Mouse (Mus musculus) ES-Bruce4 (cell line): ENCODE results near the gene Tmem140. TPM values are rescaled to one million over a fixed set of nuclear protein-coding genes. Genes with fewer than 3 reads are reported as not detected.

ENCODE experiments used
- H3K27ac ChIP-seq: 2 replicates; pipeline ENCODE4 v1.5.1; 2012; ENCODE audit warnings: low read length, inconsistent platforms; ENCODE audit not compliant: insufficient read depth
- H3K27me3 ChIP-seq: 2 replicates; pipeline ENCODE4 v1.6.1; 2012; ENCODE audit warnings: mild to moderate bottlenecking, low read length, inconsistent platforms; ENCODE audit not compliant: control insufficient read depth, poor library complexity, insufficient read depth, severe bottlenecking
- H3K36me3 ChIP-seq: 2 replicates; pipeline ENCODE4 v1.6.1; 2012; ENCODE audit warnings: inconsistent platforms, mild to moderate bottlenecking, low read length, moderate library complexity; ENCODE audit not compliant: control insufficient read depth, poor library complexity, insufficient read depth, severe bottlenecking
- H3K4me1 ChIP-seq: one replicate; pipeline ENCODE4 v1.8.1; 2011; ENCODE audit warnings: low read length; ENCODE audit not compliant: control insufficient read depth, insufficient read depth
- H3K4me3 ChIP-seq: 2 replicates; pipeline ENCODE4 v1.5.1; 2011; ENCODE audit warnings: low read depth, mild to moderate bottlenecking, low read length
- H3K9ac ChIP-seq: 2 replicates; pipeline ENCODE4 v1.6.1; 2012; ENCODE audit warnings: low read depth, mild to moderate bottlenecking, inconsistent platforms; ENCODE audit not compliant: poor library complexity, severe bottlenecking
- H3K9me3 ChIP-seq: replicated peaks from 2 replicates; pipeline ENCODE4 v1.6.1; 2012; ENCODE audit warnings: mild to moderate bottlenecking, low read length, inconsistent platforms; ENCODE audit not compliant: control insufficient read depth, poor library complexity, insufficient read depth, severe bottlenecking
- CTCF ChIP-seq: IDR thresholded peaks from one replicate; pipeline ENCODE4 v1.8.1; 2011; ENCODE audit warnings: low read depth, low read length
- EP300 ChIP-seq: IDR thresholded peaks from 2 replicates; pipeline ENCODE4 v1.6.1; 2011; ENCODE audit warnings: low read depth, low read length; ENCODE audit not compliant: insufficient read depth
- POLR2A ChIP-seq: IDR thresholded peaks from one replicate; pipeline ENCODE4 v1.8.1; 2011; ENCODE audit warnings: low read length; ENCODE audit not compliant: insufficient read depth
- polyA plus RNA-seq: library from polyadenylated mRNA; stranded (reverse); fragments of >200 nt; gene quantifications from 2 replicates; pipeline ENCODE4 v1.2.4, GENCODE M21; 2011; ENCODE audit warnings: low read depth; ENCODE audit not compliant: missing spikeins, insufficient read depth, insufficient read length

Gene Tmem140
- polyA plus RNA-seq, 1 experiment = 5.4 TPM

DNA sequence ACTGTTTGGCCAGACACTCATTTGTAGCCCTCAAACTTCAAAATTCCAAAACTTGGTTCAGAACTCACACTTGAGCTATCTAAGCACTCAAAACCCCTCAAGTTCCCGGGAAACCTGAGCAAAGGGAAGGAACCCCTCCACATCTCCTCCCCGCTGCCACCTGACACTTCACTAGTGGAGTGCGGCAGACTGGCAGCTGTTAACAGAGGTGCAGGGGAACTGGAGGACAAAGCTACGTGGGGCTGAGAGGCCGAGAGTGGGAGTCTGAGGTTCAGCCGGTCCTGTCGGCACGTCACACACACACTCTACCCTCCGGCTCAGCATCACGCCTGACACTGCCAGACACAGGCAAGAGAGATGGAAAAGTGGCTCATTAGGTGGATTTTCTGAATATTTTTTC is 40.9 kb downstream of the Tmem140 start:
- no peaks in the 10 kb centered on the region for H3K9me3 ChIP-seq
- H3K9ac ChIP-seq = no peak overlapping the region
- H3K4me3 ChIP-seq = no peak overlapping the region
- no peak overlapping the region for H3K27ac ChIP-seq
- H3K27me3 ChIP-seq = no peaks in the 10 kb centered on the region
- H3K36me3 ChIP-seq = peaks cover 23% of the 10 kb centered on the region
- TF ChIP-seq EP300 (no peak), POLR2A (no peak), CTCF (no peak)
- H3K4me1 ChIP-seq = no peaks in the 10 kb centered on the region

DNA sequence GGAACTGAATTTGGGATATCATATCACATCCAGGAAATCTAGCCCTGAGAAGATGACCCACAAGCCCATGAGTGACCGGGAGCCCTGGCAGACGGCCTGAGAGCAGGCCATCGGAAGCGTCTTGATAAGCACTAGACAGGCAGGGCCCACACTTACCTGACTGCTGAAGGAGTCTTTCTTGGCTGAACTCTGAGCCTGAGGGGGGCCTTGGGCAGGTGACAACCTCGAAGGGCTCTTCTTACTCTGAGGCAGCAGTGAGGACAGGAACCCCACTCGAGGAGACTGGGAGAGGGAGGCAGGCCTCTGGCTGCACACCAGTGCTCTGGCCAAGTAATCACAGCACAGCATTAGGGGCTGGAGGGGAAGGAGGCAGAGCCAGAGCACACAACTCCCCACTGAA is 41.4 kb downstream of the Tmem140 start:
- Histone ChIP-seq H3K9ac (no peak overlapping the region), H3K4me1 (no peaks in the 10 kb centered on the region), H3K27ac (no peak overlapping the region), H3K9me3 (no peaks in the 10 kb centered on the region), H3K36me3 (peaks cover 23% of the 10 kb centered on the region), H3K27me3 (no peaks in the 10 kb centered on the region), H3K4me3 (no peak overlapping the region)
- TF ChIP-seq EP300 (no peak), POLR2A (no peak)

DNA sequence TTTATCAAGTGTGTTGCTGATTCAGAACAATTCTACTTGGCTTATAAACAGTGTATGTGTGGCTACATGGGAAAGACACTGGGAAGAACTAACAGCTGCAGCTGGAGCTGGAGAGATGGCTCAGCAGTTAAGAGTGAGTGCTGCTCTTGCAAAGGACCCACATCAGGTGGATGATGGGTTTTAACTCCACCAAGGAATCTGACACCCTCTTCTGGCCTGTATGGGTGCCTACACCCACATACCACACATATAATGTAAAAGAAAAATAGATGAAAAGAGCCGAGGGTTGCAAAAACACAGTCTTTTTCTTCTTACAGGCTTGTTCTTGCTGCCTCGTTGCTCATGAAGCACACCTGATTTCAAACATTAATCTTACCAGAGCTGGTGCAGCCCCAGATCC is 43.2 kb downstream of the Tmem140 start:
- Histone ChIP-seq H3K4me1 (peaks cover 2% of the 10 kb centered on the region), H3K9me3 (no peaks in the 10 kb centered on the region), H3K27me3 (no peaks in the 10 kb centered on the region), H3K36me3 (peaks cover 23% of the 10 kb centered on the region), H3K9ac (no peak overlapping the region), H3K4me3 (no peak overlapping the region), H3K27ac (no peak overlapping the region)
- no peak for TF ChIP-seq CTCF
- no peak for TF ChIP-seq POLR2A
- no peak for TF ChIP-seq EP300

DNA sequence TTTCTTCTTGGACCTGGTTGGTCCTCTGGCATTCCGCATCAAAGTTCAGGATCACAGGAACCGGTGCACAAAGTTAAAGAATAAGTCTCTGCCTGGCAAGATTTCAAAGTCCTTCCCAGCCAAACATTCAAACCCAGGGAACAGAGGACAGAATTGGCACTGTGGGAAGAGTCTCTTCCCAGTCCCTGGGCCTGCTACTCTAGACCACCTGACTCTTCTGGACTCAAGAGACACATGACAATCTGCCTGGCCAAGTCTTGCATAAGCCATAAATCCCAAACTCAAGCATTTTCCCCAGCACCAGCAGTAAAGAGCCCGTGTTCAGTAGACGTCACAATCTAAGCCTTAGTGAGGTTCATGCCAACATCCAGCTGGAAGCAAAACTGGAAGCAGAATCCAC is 43.7 kb downstream of the Tmem140 start:
- peaks cover 23% of the 10 kb centered on the region for H3K36me3 ChIP-seq
- H3K4me3 ChIP-seq = no peak overlapping the region
- H3K27ac ChIP-seq = no peak overlapping the region
- TF ChIP-seq CTCF (no peak), POLR2A (no peak), EP300 (no peak)
- peaks cover 2% of the 10 kb centered on the region for H3K4me1 ChIP-seq
- H3K9me3 ChIP-seq = no peaks in the 10 kb centered on the region
- no peak overlapping the region for H3K9ac ChIP-seq
- H3K27me3 ChIP-seq = no peaks in the 10 kb centered on the region

DNA sequence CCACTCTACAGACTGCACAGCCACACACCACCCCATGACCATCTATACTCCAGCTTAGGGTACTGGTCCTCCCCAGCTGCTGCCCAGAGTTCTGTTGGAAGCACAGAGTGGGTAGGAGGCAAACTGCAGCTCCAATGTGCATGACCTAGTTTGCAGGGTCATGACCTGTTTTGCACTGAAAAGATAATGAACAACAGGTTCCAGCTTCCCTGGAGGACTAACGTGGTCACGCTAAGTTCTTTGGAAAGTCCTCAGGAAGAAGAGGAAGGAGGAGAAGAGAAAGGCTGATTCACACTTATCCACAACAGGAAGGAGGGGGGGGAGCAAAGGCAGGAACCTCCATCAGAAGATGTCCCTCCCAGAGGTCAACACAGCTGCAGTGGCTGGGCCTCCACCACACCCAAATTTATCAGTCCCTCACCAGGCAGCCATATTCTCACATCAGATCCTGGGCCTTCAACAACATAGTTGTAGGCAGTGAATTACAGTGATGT is 44.2 kb downstream of the Tmem140 start:
- H3K36me3 ChIP-seq = peaks cover 23% of the 10 kb centered on the region
- TF ChIP-seq EP300 (no peak), CTCF (no peak), POLR2A (no peak)
- H3K27ac ChIP-seq = no peak overlapping the region

DNA sequence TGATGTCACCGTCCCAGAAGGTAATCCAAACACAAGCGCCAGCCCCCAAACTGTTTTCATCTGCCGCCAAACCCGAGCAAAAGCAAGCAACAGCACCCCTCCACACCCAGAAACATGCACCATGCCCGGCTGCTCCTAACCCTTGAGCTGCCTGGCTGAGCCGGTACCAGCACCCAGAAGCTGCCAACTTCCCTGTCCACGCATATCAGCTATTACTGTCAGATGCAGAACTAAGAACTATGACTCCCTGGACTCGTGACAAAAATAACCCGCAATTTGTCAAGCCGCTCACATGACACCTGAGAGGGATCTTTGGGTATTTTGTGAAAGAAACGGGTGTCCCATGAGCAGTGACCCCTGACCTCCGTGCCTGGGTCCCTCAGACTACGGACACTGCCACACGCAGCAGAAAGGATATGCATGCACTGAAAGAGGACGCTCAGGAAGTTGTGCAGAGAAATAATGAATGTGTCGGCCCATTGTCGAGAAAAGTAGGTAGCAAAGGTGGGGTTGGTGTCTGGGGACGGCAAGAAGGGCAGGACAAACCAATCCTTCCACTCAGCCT is 44.8 kb downstream of the Tmem140 start:
- H3K9ac ChIP-seq = no peak overlapping the region
- no peak overlapping the region for H3K4me3 ChIP-seq
- H3K27ac ChIP-seq = no peak overlapping the region
- H3K27me3 ChIP-seq = no peaks in the 10 kb centered on the region
- peaks cover 23% of the 10 kb centered on the region for H3K36me3 ChIP-seq
- no peaks in the 10 kb centered on the region for H3K9me3 ChIP-seq
- H3K4me1 ChIP-seq = peaks cover 2% of the 10 kb centered on the region
- TF ChIP-seq POLR2A = no peak
- no peak for TF ChIP-seq CTCF
- TF ChIP-seq EP300 = no peak

More for the DNA sequence above, 44.2 kb downstream of the Tmem140 start:
- H3K9me3 ChIP-seq = no peaks in the 10 kb centered on the region
- H3K4me1 ChIP-seq = peaks cover 2% of the 10 kb centered on the region
- no peak overlapping the region for H3K4me3 ChIP-seq
- no peaks in the 10 kb centered on the region for H3K27me3 ChIP-seq
- no peak overlapping the region for H3K9ac ChIP-seq
